Mouse (Mus musculus) cerebellum, adult 18-20 months (tissue): ENCODE measurements at regions not wholly inside any gene's neighbourhood (a gene's known extent, or its start where the extent isn't known, plus 50 kb on each side); places are given as distances from the start of the nearest gene placed in this dataset.

Experiments used
- DNase-seq, 2 experiments: peaks; one replicate each; pipeline ENCODE4 v3.0.0; 2021

GRCm38 (mm10) chr7:70548936-70549450, 182.5 kb upstream of the Nr2f2 start:
- DNase-seq = no peak

GRCm38 (mm10) chr7:70541881-70542665, 175.5 kb upstream of the Nr2f2 start:
- no peak for DNase-seq

- no peak for DNase-seq
These were observed 172.6 kb upstream of the Nr2f2 start for GRCm38 (mm10) chr7:70539121-70539642.

- DNase-seq = no peak
These were observed 169.5 kb upstream of the Nr2f2 start for GRCm38 (mm10) chr7:70536046-70536445.

- no peak for DNase-seq
These were observed 167.0 kb upstream of the Nr2f2 start for GRCm38 (mm10) chr7:70533552-70533951.

- DNase-seq = no peak
These were observed 161.4 kb upstream of the Nr2f2 start for GRCm38 (mm10) chr7:70527921-70528320.

GRCm38 (mm10) chr7:70525372-70525771, 158.8 kb upstream of the Nr2f2 start:
- DNase-seq = no peak

- DNase-seq = no peak
These were observed 158.2 kb upstream of the Nr2f2 start for GRCm38 (mm10) chr7:70524744-70525143.

- no peak for DNase-seq
These were observed 157.7 kb upstream of the Nr2f2 start for GRCm38 (mm10) chr7:70524251-70524650.

GRCm38 (mm10) chr7:70516741-70517140, 150.2 kb upstream of the Nr2f2 start:
- DNase-seq = no peak

GRCm38 (mm10) chr7:70515341-70515851, 148.9 kb upstream of the Nr2f2 start:
- no peak for DNase-seq

- DNase-seq = no peak
These were observed 148.1 kb upstream of the Nr2f2 start for GRCm38 (mm10) chr7:70514666-70515065.

- no peak for DNase-seq
These were observed 145.8 kb upstream of the Nr2f2 start for GRCm38 (mm10) chr7:70512354-70512753.

GRCm38 (mm10) chr7:70505671-70506181, 139.2 kb upstream of the Nr2f2 start:
- no peak for DNase-seq

GRCm38 (mm10) chr7:70501821-70502220, 135.3 kb upstream of the Nr2f2 start:
- no peak for DNase-seq

GRCm38 (mm10) chr7:70496541-70497154, 130.1 kb upstream of the Nr2f2 start:
- no peak for DNase-seq

- no peak for DNase-seq
These were observed 117.7 kb upstream of the Nr2f2 start for GRCm38 (mm10) chr7:70484201-70484600.

GRCm38 (mm10) chr7:70483536-70483935, 117.0 kb upstream of the Nr2f2 start:
- no peak for DNase-seq

- DNase-seq = no peak
These were observed 115.3 kb upstream of the Nr2f2 start for GRCm38 (mm10) chr7:70481880-70482279.

- no peak for DNase-seq
These were observed 106.3 kb upstream of the Nr2f2 start for GRCm38 (mm10) chr7:70472786-70473185.

- DNase-seq = no peak
These were observed 104.0 kb upstream of the Nr2f2 start for GRCm38 (mm10) chr7:70470557-70470956.

- DNase-seq = no peak
These were observed 95.6 kb upstream of the Nr2f2 start for GRCm38 (mm10) chr7:70462131-70462530.

GRCm38 (mm10) chr7:70454525-70454924, 88.0 kb upstream of the Nr2f2 start:
- no peak for DNase-seq

GRCm38 (mm10) chr7:70452816-70453215, 86.3 kb upstream of the Nr2f2 start:
- DNase-seq = no peak
